Mouse (Mus musculus): Measurements from ENCODE around the gene Lrch3.
"Not testable (repeated sequence)": the region's sequence is repeated elsewhere in the genome, so short reads cannot be mapped to it uniquely, and the experiment has no call there.

The Lrch3 gene

GRCm38 (mm10) chr16:32913212-32913611, 688 bp upstream of the Lrch3 start:
- DNase-seq (ENCODE audit: low read depth, low spot score), result no peak

- DNase-seq (ENCODE audit: low read depth, low spot score), result no peak
Measured at GRCm38 (mm10) chr16:32915292-32916068, 1.6 kb downstream of the Lrch3 start.

GRCm38 (mm10) chr16:32926629-32927028, 12.7 kb downstream of the Lrch3 start:
- not testable (repeated sequence) for DNase-seq (ENCODE audit: low read depth, low spot score)

GRCm38 (mm10) chr16:32927044-32927443, 13.1 kb downstream of the Lrch3 start:
- no peak for DNase-seq (ENCODE audit: low read depth, low spot score)

- DNase-seq (ENCODE audit: low read depth, low spot score), result no peak
Measured at GRCm38 (mm10) chr16:32929918-32930317, 16.0 kb downstream of the Lrch3 start.

GRCm38 (mm10) chr16:32934470-32934869, 20.6 kb downstream of the Lrch3 start:
- no peak for DNase-seq (ENCODE audit: low read depth, low spot score)

GRCm38 (mm10) chr16:32935088-32935487, 21.2 kb downstream of the Lrch3 start:
- no peak for DNase-seq (ENCODE audit: low read depth, low spot score)

GRCm38 (mm10) chr16:32937358-32937757, 23.5 kb downstream of the Lrch3 start:
- no peak for DNase-seq (ENCODE audit: low read depth, low spot score)

GRCm38 (mm10) chr16:32939301-32939700, 25.4 kb downstream of the Lrch3 start:
- not testable (repeated sequence) for DNase-seq (ENCODE audit: low read depth, low spot score)

- not testable (repeated sequence) for DNase-seq (ENCODE audit: low read depth, low spot score)
Measured at GRCm38 (mm10) chr16:32939716-32940115, 25.8 kb downstream of the Lrch3 start.

GRCm38 (mm10) chr16:32941226-32941625, 27.3 kb downstream of the Lrch3 start:
- DNase-seq (ENCODE audit: low read depth, low spot score), result not testable (repeated sequence)

GRCm38 (mm10) chr16:32942694-32943093, 28.8 kb downstream of the Lrch3 start:
- no peak for DNase-seq (ENCODE audit: low read depth, low spot score)

GRCm38 (mm10) chr16:32945379-32945778, 31.5 kb downstream of the Lrch3 start:
- no peak for DNase-seq (ENCODE audit: low read depth, low spot score)

GRCm38 (mm10) chr16:32948016-32948415, 34.1 kb downstream of the Lrch3 start:
- no peak for DNase-seq (ENCODE audit: low read depth, low spot score)

GRCm38 (mm10) chr16:32948656-32949055, 34.8 kb downstream of the Lrch3 start:
- DNase-seq (ENCODE audit: low read depth, low spot score), result no peak

- no peak for DNase-seq (ENCODE audit: low read depth, low spot score)
Measured at GRCm38 (mm10) chr16:32949281-32949680, 35.4 kb downstream of the Lrch3 start.

GRCm38 (mm10) chr16:32951074-32951473, 37.2 kb downstream of the Lrch3 start:
- DNase-seq (ENCODE audit: low read depth, low spot score), result no peak

GRCm38 (mm10) chr16:32953806-32954205, 39.9 kb downstream of the Lrch3 start:
- DNase-seq (ENCODE audit: low read depth, low spot score), result no peak

- no peak for DNase-seq (ENCODE audit: low read depth, low spot score)
Measured at GRCm38 (mm10) chr16:32954304-32954703, 40.4 kb downstream of the Lrch3 start.

- DNase-seq (ENCODE audit: low read depth, low spot score), result no peak
Measured at GRCm38 (mm10) chr16:32956889-32957288, 43.0 kb downstream of the Lrch3 start.

GRCm38 (mm10) chr16:32972535-32972934, 58.6 kb downstream of the Lrch3 start:
- DNase-seq (ENCODE audit: low read depth, low spot score), result no peak

- no peak for DNase-seq (ENCODE audit: low read depth, low spot score)
Measured at GRCm38 (mm10) chr16:32973047-32973446, 59.1 kb downstream of the Lrch3 start.

GRCm38 (mm10) chr16:32980227-32980626, 66.3 kb downstream of the Lrch3 start:
- DNase-seq (ENCODE audit: low read depth, low spot score), result no peak

- no peak for DNase-seq (ENCODE audit: low read depth, low spot score)
Measured at GRCm38 (mm10) chr16:32981405-32981804, 67.5 kb downstream of the Lrch3 start.
